Mouse (Mus musculus) layer of hippocampus, postnatal 25 days (tissue): ENCODE results near the gene Gm11487. TPM values are rescaled to one million over a fixed set of nuclear protein-coding genes. Genes with fewer than 3 reads are reported as not detected.
A peak's percentile ranks its signal among the peaks of the same experiment; 100 is the strongest.
"Not testable (repeated sequence)": the region's sequence is repeated elsewhere in the genome, so short reads cannot be mapped to it uniquely, and the experiment has no call there.

Experiments
- DNase-seq, 2 experiments: peaks; one replicate each; pipeline ENCODE4 v3.0.0; 2022; ENCODE audit warnings: mixed read lengths in 2 of 2, low spot score in 1 of 2; ENCODE audit errors: extremely low spot score in 1 of 2
- total RNA-seq, 2 experiments: library from RNA; stranded (reverse); gene quantifications; 2 replicates each; pipeline ENCODE4 v1.2.3; 2021

Gene Gm11487
- not detected for total RNA-seq

GRCm38 (mm10) chr4:73404972-73405371 lies at the start of gene Gm11487:
Gene Gm11487, minus strand, starts transcription at chr4:73405072.
- DNase-seq: not testable (repeated sequence)

GRCm38 (mm10) chr4:73444715-73445114 lies 39.8 kb upstream of the Gm11487 start:
- peak in 1 of 2 experiments; percentile 18 for DNase-seq

- DNase-seq: no peak
These were observed 37.7 kb upstream of the Gm11487 start for GRCm38 (mm10) chr4:73442568-73442967.

- DNase-seq: no peak
These were observed 21.0 kb upstream of the Gm11487 start for GRCm38 (mm10) chr4:73425903-73426302.

- DNase-seq: no peak
These were observed 18.2 kb upstream of the Gm11487 start for GRCm38 (mm10) chr4:73423049-73423448.

GRCm38 (mm10) chr4:73366534-73366933 lies 38.3 kb downstream of the Gm11487 start:
- DNase-seq: no peak

Other genes with a start within 250 kb of the Gm11487 start
- not detected for gene Gm11238, start 202.8 kb upstream of the Gm11487 start, total RNA-seq
- gene Gm11237, start 217.9 kb upstream of the Gm11487 start, total RNA-seq: not detected
- gene Gm11236, start 233.0 kb upstream of the Gm11487 start, total RNA-seq: not detected